Mouse (Mus musculus) erythroblast, adult 5-6 weeks (primary cell): ENCODE measurements around the gene Grm2. TPM values are rescaled to one million over a fixed set of nuclear protein-coding genes. Genes with fewer than 3 reads are reported as not detected.

Experiments used
- ATAC-seq: replicated peaks from 2 replicates; pipeline ENCODE4 v1.8.0; 2016; ENCODE audit warnings: moderate number of reproducible peaks, mild to moderate bottlenecking, moderate TSS enrichment, inconsistent platforms; ENCODE audit not compliant: poor library complexity, low FRiP score, severe bottlenecking
- total RNA-seq, 2 experiments: library from RNA; stranded (forward) in 1 of 2; stranded (reverse) in 1 of 2; fragments of 150-400 nt in 1 of 2; fragments of 200-764, 138-1000 nt in 1 of 2; gene quantifications; 2 replicates each; pipeline versions ENCODE4 v1.2.3 to v1.2.4; 2015 to 2017; ENCODE audit warnings: low replicate concordance in 2 of 2

Gene Grm2
- total RNA-seq (2015; ENCODE audit: low replicate concordance) (not detected in 2 replicates), total RNA-seq (2017; ENCODE audit: low replicate concordance) (not detected in 2 replicates)

- no peak for ATAC-seq
These were observed at the start of gene Grm2 for GRCm38 (mm10) chr9:106655884-106656720. Gene Grm2 (minus strand): TSS chr9:106656082.

- no peak for ATAC-seq
These were observed 37.1 kb upstream of the Grm2 start for GRCm38 (mm10) chr9:106692973-106693481.

GRCm38 (mm10) chr9:106688834-106689233 is 33.0 kb upstream of the Grm2 start:
- no peak for ATAC-seq

- peak; percentile 68 for ATAC-seq
These were observed 31.2 kb upstream of the Grm2 start for GRCm38 (mm10) chr9:106686983-106687650.

GRCm38 (mm10) chr9:106685249-106686101 is 29.6 kb upstream of the Grm2 start, which contains the start of gene Tex264:
Gene Tex264 (minus strand): TSS chr9:106685927.
- peak; percentile 51; the same call in 1 of the 2 replicates for ATAC-seq

- no peak for ATAC-seq
These were observed 29.0 kb upstream of the Grm2 start for GRCm38 (mm10) chr9:106684918-106685248.

- no peak for ATAC-seq
These were observed 28.4 kb upstream of the Grm2 start for GRCm38 (mm10) chr9:106684093-106684872.

GRCm38 (mm10) chr9:106681026-106681425 is 25.1 kb upstream of the Grm2 start:
- ATAC-seq, result no peak

GRCm38 (mm10) chr9:106678242-106678641 is 22.4 kb upstream of the Grm2 start:
- ATAC-seq, result no peak

GRCm38 (mm10) chr9:106677702-106678101 is 21.8 kb upstream of the Grm2 start:
- ATAC-seq, result no peak

GRCm38 (mm10) chr9:106676571-106676970 is 20.7 kb upstream of the Grm2 start:
- no peak for ATAC-seq

GRCm38 (mm10) chr9:106675965-106676364 is 20.1 kb upstream of the Grm2 start:
- ATAC-seq, result no peak

- ATAC-seq, result peak; percentile 69
These were observed 19.6 kb upstream of the Grm2 start for GRCm38 (mm10) chr9:106675480-106675879.

GRCm38 (mm10) chr9:106673860-106674259 is 18.0 kb upstream of the Grm2 start:
- ATAC-seq, result no peak

GRCm38 (mm10) chr9:106664856-106665255 is 9.0 kb upstream of the Grm2 start:
- ATAC-seq, result no peak

- ATAC-seq, result no peak
These were observed 8.6 kb upstream of the Grm2 start for GRCm38 (mm10) chr9:106664433-106664832.

- no peak for ATAC-seq
These were observed 7.3 kb upstream of the Grm2 start for GRCm38 (mm10) chr9:106663200-106663599.

GRCm38 (mm10) chr9:106659935-106660334 is 4.1 kb upstream of the Grm2 start:
- ATAC-seq, result no peak

- ATAC-seq, result no peak
These were observed 3.6 kb upstream of the Grm2 start for GRCm38 (mm10) chr9:106659441-106659840.
